Mouse (Mus musculus) ES-CJ7 (cell line): ENCODE data around the gene Tln1.

Experiments
- DNase-seq: peaks from one replicate; pipeline ENCODE4 v3.0.0; 2011; ENCODE audit warnings: low read depth, low spot score

The Tln1 gene

GRCm38 (mm10) chr4:43547160-43547559 is 15.3 kb downstream of the Tln1 start:
- no peak for DNase-seq

- DNase-seq = no peak
Observed at GRCm38 (mm10) chr4:43546375-43547047, 16.0 kb downstream of the Tln1 start.

- DNase-seq = no peak
Observed at GRCm38 (mm10) chr4:43542044-43542443, 20.4 kb downstream of the Tln1 start.

GRCm38 (mm10) chr4:43536031-43536430 is 26.5 kb downstream of the Tln1 start:
- DNase-seq = no peak

- DNase-seq = no peak
Observed at GRCm38 (mm10) chr4:43535628-43536027, 26.9 kb downstream of the Tln1 start.

- DNase-seq = no peak
Observed at GRCm38 (mm10) chr4:43533270-43533669, 29.2 kb downstream of the Tln1 start.

GRCm38 (mm10) chr4:43530581-43530980 is 31.9 kb downstream of the Tln1 start:
- peak; percentile 87 for DNase-seq

- no peak for DNase-seq
Observed at GRCm38 (mm10) chr4:43530081-43530501, 32.4 kb downstream of the Tln1 start.

GRCm38 (mm10) chr4:43528487-43528886 is 34.0 kb downstream of the Tln1 start:
- peak; percentile 54 for DNase-seq

- DNase-seq = peak; percentile 72
Observed at GRCm38 (mm10) chr4:43527880-43528279, 34.6 kb downstream of the Tln1 start.

- peak; percentile 77 for DNase-seq
Observed at GRCm38 (mm10) chr4:43519956-43520355, 42.5 kb downstream of the Tln1 start.

- DNase-seq = no peak
Observed at GRCm38 (mm10) chr4:43519551-43519950, 42.9 kb downstream of the Tln1 start.

GRCm38 (mm10) chr4:43515764-43516708 is 46.5 kb downstream of the Tln1 start:
- no peak for DNase-seq

- no peak for DNase-seq
Observed at GRCm38 (mm10) chr4:43513791-43514190, 48.7 kb downstream of the Tln1 start.

GRCm38 (mm10) chr4:43513300-43513699 is 49.2 kb downstream of the Tln1 start:
- DNase-seq = no peak

- no peak for DNase-seq
Observed at GRCm38 (mm10) chr4:43512653-43513052, 49.8 kb downstream of the Tln1 start.

- no peak for DNase-seq
Observed at GRCm38 (mm10) chr4:43511675-43512454, 50.6 kb downstream of the Tln1 start.

GRCm38 (mm10) chr4:43509109-43509508 is 53.4 kb downstream of the Tln1 start:
- no peak for DNase-seq

- DNase-seq = peak; percentile 49
Observed at GRCm38 (mm10) chr4:43508666-43508997, 53.9 kb downstream of the Tln1 start.

- DNase-seq = no peak
Observed at GRCm38 (mm10) chr4:43507938-43508665, 54.4 kb downstream of the Tln1 start.

GRCm38 (mm10) chr4:43506536-43507185 is 55.8 kb downstream of the Tln1 start, which contains the start of gene Car9:
TSS of gene Car9 (plus strand) at chr4:43506966.
- no peak for DNase-seq
